Mouse (Mus musculus): ENCODE measurements at regions not wholly inside any gene's neighbourhood (a gene's known extent, or its start where the extent isn't known, plus 50 kb on each side); places are given as distances from the start of the nearest gene placed in this dataset.

GRCm38 (mm10) chr10:117530859-117531602 lies 98.3 kb upstream of the Cpm start:
- Histone ChIP-seq H3K4me3 (no peak overlapping the region), H3K4me1 (no peaks in the 10 kb centered on the region; the same call in 1 of the 2 replicates), H3K36me3 (no peaks in the 10 kb centered on the region), H3K27me3 (ENCODE audit: low read depth, poor library complexity, severe bottlenecking) (no peaks in the 10 kb centered on the region), H3K27ac (replicated peaks) (no peak overlapping the region), H3K9me3 (replicated peaks) (no peaks in the 10 kb centered on the region)
- no peak for DNase-seq (ENCODE audit: low spot score)
- WGBS: 90% methylated on average over 10 of the region's 10 CpGs

GRCm38 (mm10) chr10:117530007-117530858 lies 99.1 kb upstream of the Cpm start:
- no peak for DNase-seq (ENCODE audit: low spot score)
- H3K27me3 ChIP-seq (ENCODE audit: low read depth, poor library complexity, severe bottlenecking): no peaks in the 10 kb centered on the region
- 82% methylated on average over 15 of the region's 15 CpGs for WGBS
- H3K4me1 ChIP-seq: no peaks in the 10 kb centered on the region; the same call in 1 of the 2 replicates
- H3K9me3 ChIP-seq (replicated peaks): no peaks in the 10 kb centered on the region
- no peak overlapping the region for H3K27ac ChIP-seq (replicated peaks)
- no peaks in the 10 kb centered on the region for H3K36me3 ChIP-seq
- H3K4me3 ChIP-seq: no peak overlapping the region

GRCm38 (mm10) chr10:117529269-117530006 lies 99.9 kb upstream of the Cpm start:
- Histone ChIP-seq H3K4me3 (no peak overlapping the region), H3K27ac (replicated peaks) (no peak overlapping the region), H3K4me1 (no peaks in the 10 kb centered on the region; the same call in 1 of the 2 replicates), H3K36me3 (no peaks in the 10 kb centered on the region), H3K9me3 (replicated peaks) (no peaks in the 10 kb centered on the region), H3K27me3 (ENCODE audit: low read depth, poor library complexity, severe bottlenecking) (no peaks in the 10 kb centered on the region)
- WGBS: 91% methylated on average over 7 of the region's 7 CpGs
- no peak for DNase-seq (ENCODE audit: low spot score)

- no peaks in the 10 kb centered on the region; the same call in 1 of the 2 replicates for H3K4me1 ChIP-seq
- 87% methylated on average over 8 of the region's 8 CpGs for WGBS
Observed at GRCm38 (mm10) chr10:117528575-117529268, 100.6 kb upstream of the Cpm start.

GRCm38 (mm10) chr10:117527979-117528378 lies 101.3 kb upstream of the Cpm start:
- no peak for DNase-seq (ENCODE audit: low spot score)
- no peaks in the 10 kb centered on the region for H3K9me3 ChIP-seq (replicated peaks)
- no peak overlapping the region for H3K4me3 ChIP-seq
- no peaks in the 10 kb centered on the region; the same call in 1 of the 2 replicates for H3K4me1 ChIP-seq
- no peaks in the 10 kb centered on the region for H3K27me3 ChIP-seq (ENCODE audit: low read depth, poor library complexity, severe bottlenecking)
- no peak overlapping the region for H3K27ac ChIP-seq (replicated peaks)
- H3K36me3 ChIP-seq: no peaks in the 10 kb centered on the region
- WGBS: 88% methylated on average over 6 of the region's 6 CpGs

More at GRCm38 (mm10) chr10:117528575-117529268, 100.6 kb upstream of the Cpm start:
- DNase-seq (ENCODE audit: low spot score): no peak
- H3K36me3 ChIP-seq: no peaks in the 10 kb centered on the region
- H3K27me3 ChIP-seq (ENCODE audit: low read depth, poor library complexity, severe bottlenecking): no peaks in the 10 kb centered on the region
- no peaks in the 10 kb centered on the region for H3K9me3 ChIP-seq (replicated peaks)
- no peak overlapping the region for H3K27ac ChIP-seq (replicated peaks)
- no peak overlapping the region for H3K4me3 ChIP-seq

- H3K4me1 ChIP-seq: no peaks in the 10 kb centered on the region; the same call in 1 of the 2 replicates
- no peaks in the 10 kb centered on the region for H3K36me3 ChIP-seq
- no peak for DNase-seq (ENCODE audit: low spot score)
- H3K4me3 ChIP-seq: no peak overlapping the region
- no peaks in the 10 kb centered on the region for H3K27me3 ChIP-seq (ENCODE audit: low read depth, poor library complexity, severe bottlenecking)
- no peak overlapping the region for H3K27ac ChIP-seq (replicated peaks)
- WGBS: 90% methylated on average over 5 of the region's 5 CpGs
- no peaks in the 10 kb centered on the region for H3K9me3 ChIP-seq (replicated peaks)
Observed at GRCm38 (mm10) chr10:117527243-117527642, 102.1 kb upstream of the Cpm start.

GRCm38 (mm10) chr10:117526834-117527188 lies 102.5 kb upstream of the Cpm start:
- Histone ChIP-seq H3K9me3 (replicated peaks) (no peaks in the 10 kb centered on the region), H3K4me1 (no peaks in the 10 kb centered on the region; the same call in 1 of the 2 replicates), H3K4me3 (no peak overlapping the region), H3K36me3 (no peaks in the 10 kb centered on the region), H3K27ac (replicated peaks) (no peak overlapping the region), H3K27me3 (ENCODE audit: low read depth, poor library complexity, severe bottlenecking) (no peaks in the 10 kb centered on the region)
- WGBS: 89% methylated on average over 3 of the region's 3 CpGs
- DNase-seq (ENCODE audit: low spot score): no peak

GRCm38 (mm10) chr10:117526008-117526833 lies 103.1 kb upstream of the Cpm start:
- H3K4me3 ChIP-seq: no peak overlapping the region
- H3K27ac ChIP-seq (replicated peaks): no peak overlapping the region
- H3K9me3 ChIP-seq (replicated peaks): no peaks in the 10 kb centered on the region
- no peak for DNase-seq (ENCODE audit: low spot score)
- no peaks in the 10 kb centered on the region; the same call in 1 of the 2 replicates for H3K4me1 ChIP-seq
- H3K27me3 ChIP-seq (ENCODE audit: low read depth, poor library complexity, severe bottlenecking): no peaks in the 10 kb centered on the region
- H3K36me3 ChIP-seq: no peaks in the 10 kb centered on the region
- WGBS: 88% methylated on average over 16 of the region's 16 CpGs

- DNase-seq (ENCODE audit: low spot score): no peak
- H3K4me3 ChIP-seq: no peak overlapping the region
- H3K9me3 ChIP-seq (replicated peaks): no peaks in the 10 kb centered on the region
- no peak overlapping the region for H3K27ac ChIP-seq (replicated peaks)
- no peaks in the 10 kb centered on the region; the same call in 1 of the 2 replicates for H3K4me1 ChIP-seq
- no peaks in the 10 kb centered on the region for H3K27me3 ChIP-seq (ENCODE audit: low read depth, poor library complexity, severe bottlenecking)
- no peaks in the 10 kb centered on the region for H3K36me3 ChIP-seq
- 77% methylated on average over 3 of the region's 3 CpGs for WGBS
Observed at GRCm38 (mm10) chr10:117525608-117526007, 103.7 kb upstream of the Cpm start.

GRCm38 (mm10) chr10:117524926-117525565 lies 104.3 kb upstream of the Cpm start:
- Histone ChIP-seq H3K27me3 (ENCODE audit: low read depth, poor library complexity, severe bottlenecking) (no peaks in the 10 kb centered on the region), H3K27ac (replicated peaks) (no peak overlapping the region), H3K36me3 (no peaks in the 10 kb centered on the region), H3K9me3 (replicated peaks) (no peaks in the 10 kb centered on the region), H3K4me1 (peaks cover 2% of the 10 kb centered on the region; the same call in 1 of the 2 replicates), H3K4me3 (no peak overlapping the region)
- WGBS: 95% methylated on average over 8 of the region's 8 CpGs
- DNase-seq (ENCODE audit: low spot score): no peak

GRCm38 (mm10) chr10:117524101-117524500 lies 105.2 kb upstream of the Cpm start:
- H3K4me3 ChIP-seq: no peak overlapping the region
- no peak for DNase-seq (ENCODE audit: low spot score)
- peaks cover 12% of the 10 kb centered on the region for H3K4me1 ChIP-seq
- no peaks in the 10 kb centered on the region for H3K27me3 ChIP-seq (ENCODE audit: low read depth, poor library complexity, severe bottlenecking)
- no peak overlapping the region for H3K27ac ChIP-seq (replicated peaks)
- H3K9me3 ChIP-seq (replicated peaks): no peaks in the 10 kb centered on the region
- no peaks in the 10 kb centered on the region for H3K36me3 ChIP-seq
- 92% methylated on average over 7 of the region's 7 CpGs for WGBS

Measured in midbrain, embryonic 10.5 days (tissue).